Mouse (Mus musculus) cerebellum, adult 2 months (tissue): ENCODE data around the gene Hhex.

Source experiments
- CTCF ChIP-seq: fragments of 200-500 bp; IDR thresholded peaks from 2 replicates; pipeline ENCODE4 v1.5.1; 2011; ENCODE audit warnings: low read depth, mild to moderate bottlenecking, control low read depth, low read length, moderate library complexity, borderline replicate concordance; ENCODE audit not compliant: insufficient read depth
- POLR2A ChIP-seq: fragments of 200-500 bp; IDR thresholded peaks from 2 replicates; pipeline ENCODE4 v1.6.1; 2011; ENCODE audit warnings: low read length, control low read depth, borderline replicate concordance; ENCODE audit not compliant: insufficient read depth

- TF ChIP-seq CTCF (no peak), POLR2A (no peak)
Observed at GRCm38 (mm10) chr19:37481704-37482103, 47.1 kb downstream of the Hhex start.
